Mouse (Mus musculus): Measurements from ENCODE around the gene Card6.

DNA sequence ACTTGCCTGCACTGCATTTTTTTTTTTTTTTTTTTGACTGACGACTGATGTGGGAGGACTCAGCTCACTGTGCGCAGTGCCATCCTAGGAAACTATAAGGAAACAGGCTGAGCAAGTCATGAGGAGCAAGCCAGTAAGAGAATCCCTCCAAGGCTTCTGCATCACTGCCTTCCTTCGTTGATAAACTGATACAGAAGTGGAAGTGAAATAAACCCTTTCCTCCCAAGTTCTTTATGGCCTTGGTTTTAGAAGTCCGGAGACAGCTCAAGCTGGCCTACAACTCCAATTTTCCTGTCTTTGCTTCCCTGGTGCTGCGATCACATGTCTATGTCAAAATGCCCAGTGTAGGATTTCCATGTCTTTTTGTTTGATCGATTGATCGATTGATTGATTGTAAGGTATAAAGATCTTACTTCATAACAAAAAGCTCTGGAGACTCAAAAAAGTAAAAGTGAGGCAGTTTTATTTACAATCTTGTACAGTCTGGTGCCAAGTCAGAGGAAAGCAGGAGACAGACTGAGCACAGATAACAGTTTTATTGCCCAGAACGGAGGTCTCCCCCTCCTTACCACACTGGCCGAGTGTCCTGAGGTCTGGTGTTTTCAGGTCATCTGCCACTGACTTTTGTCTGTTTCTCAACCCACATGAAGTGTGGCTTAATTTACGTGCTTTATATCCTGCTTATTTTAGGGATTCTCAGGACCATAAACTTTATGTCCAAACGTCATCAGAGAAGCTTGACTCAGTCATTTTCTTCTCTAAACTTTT, 12.6 kb downstream of the Card6 start:
- TF ChIP-seq MAFK (IDR thresholded peaks at IDR 0.05; ENCODE audit: insufficient read depth, low read depth, low read length) (no peak), ZC3H11A (IDR thresholded peaks at IDR 0.05; ENCODE audit: borderline replicate concordance, low read depth, low read length) (no peak)
